Mouse (Mus musculus) lung, adult 2 months (tissue): ENCODE results near the gene Ntng1.

Experiments used
- CTCF ChIP-seq: fragments of 200-500 bp; IDR thresholded peaks from 2 replicates; pipeline ENCODE4 v1.5.1; 2011; ENCODE audit warnings: mild to moderate bottlenecking, low read length, control low read depth; ENCODE audit not compliant: insufficient read depth
- POLR2A ChIP-seq: fragments of 200-500 bp; IDR thresholded peaks from 2 replicates; pipeline ENCODE4 v1.6.1; 2011; ENCODE audit warnings: low read depth, mild to moderate bottlenecking, control low read depth, low read length, borderline replicate concordance; ENCODE audit errors: extremely low read depth

DNA sequence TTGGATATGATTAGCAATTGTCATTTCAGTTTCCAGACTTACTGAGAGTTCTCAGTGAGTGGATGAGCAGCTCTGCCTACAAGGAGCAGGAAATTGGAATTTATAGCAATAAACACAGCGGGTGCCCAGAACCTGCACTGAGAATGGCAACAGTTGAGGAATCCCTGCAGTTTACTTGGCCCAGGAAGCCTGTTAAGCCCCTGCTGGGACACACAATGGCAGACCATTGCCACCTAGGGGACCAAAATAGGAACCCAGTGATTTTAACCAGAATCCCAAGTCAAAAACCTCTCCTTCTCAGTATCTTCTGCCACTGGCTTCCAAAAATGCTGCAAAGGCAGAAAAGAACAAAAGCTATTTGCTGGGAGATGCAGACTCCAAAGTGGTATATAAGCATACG, 37.8 kb downstream of the Ntng1 start:
- no peak for TF ChIP-seq CTCF
- no peak for TF ChIP-seq POLR2A
